Mouse (Mus musculus) midbrain, embryonic 14.5 days (tissue): ENCODE results near the gene Cbs. TPM values are rescaled to one million over a fixed set of nuclear protein-coding genes. Genes with fewer than 3 reads are reported as not detected.

Experiments
- ATAC-seq: fragments of 200-750 bp; cut with Nextera tagmentation; 2 replicates; pipeline ENCODE4 v1.8.0; 2017; ENCODE audit warnings: moderate number of reproducible peaks, moderate library complexity; ENCODE audit not compliant: low FRiP score, low TSS enrichment
- DNase-seq: peaks from one replicate; pipeline ENCODE4 v3.0.0-alpha.2; 2015
- H3K27ac ChIP-seq: fragments of 300-500 bp; sonication (generic); replicated peaks from 2 replicates; pipeline ENCODE4 v1.5.1; 2014; ENCODE audit warnings: mild to moderate bottlenecking, low read depth, low read length, moderate library complexity
- H3K27me3 ChIP-seq: fragments of 300-500 bp; sonication (generic); 2 replicates; pipeline ENCODE4 v1.6.1; 2014; ENCODE audit warnings: low read length, control low read depth, mixed read lengths; ENCODE audit not compliant: control insufficient read depth, insufficient read depth
- H3K36me3 ChIP-seq: fragments of 300-500 bp; sonication (generic); 2 replicates; pipeline ENCODE4 v1.6.1; 2014; ENCODE audit warnings: low read length, control low read depth; ENCODE audit not compliant: control insufficient read depth, insufficient read depth
- H3K4me1 ChIP-seq: fragments of 300-500 bp; sonication (generic); 2 replicates; pipeline ENCODE4 v1.6.1; 2014; ENCODE audit warnings: mild to moderate bottlenecking, antibody characterized with exemption, low read length, control low read depth; ENCODE audit not compliant: control insufficient read depth, insufficient read depth
- H3K4me2 ChIP-seq: fragments of 300-500 bp; sonication (generic); 2 replicates; pipeline ENCODE4 v1.6.1; 2014; ENCODE audit warnings: mild to moderate bottlenecking, low read length, moderate library complexity
- H3K4me3 ChIP-seq: fragments of 300-500 bp; sonication (generic); replicated peaks from 2 replicates; pipeline ENCODE4 v1.5.1; 2014; ENCODE audit warnings: low read depth, low read length
- H3K9ac ChIP-seq: fragments of 300-500 bp; sonication (generic); replicated peaks from 2 replicates; pipeline ENCODE4 v1.6.1; 2014; ENCODE audit warnings: mild to moderate bottlenecking, low read length, moderate library complexity
- H3K9me3 ChIP-seq: fragments of 300-500 bp; sonication (generic); 2 replicates; pipeline ENCODE4 v1.6.1; 2016; ENCODE audit warnings: low read length, control low read depth, mixed read lengths; ENCODE audit not compliant: control insufficient read depth
- WGBS: fragments of 180-500 bp; shearing (Covaris S2); extraction: QIAGEN DNeasy Blood & Tissue Kit; methylation state at CpG from one replicate; pipeline ENCODE4 v1.1.7; 2014; 5-methylcytosine and 5-hydroxymethylcytosine counted together
- polyA plus RNA-seq: library from polyadenylated mRNA; unstranded; fragments of >200 nt; fragmentation: Nextera tagmentation; extraction: Ambion mirVana; gene quantifications from 2 replicates; pipeline ENCODE4 v1.2.1, GENCODE M21; 2014

Gene Cbs
- polyA plus RNA-seq, 1 experiment from 2014 or later, result 4.9 TPM

GRCm38 (mm10) chr17:31588726-31589125, 48.3 kb downstream of the Cbs start:
- DNase-seq (no peak), ATAC-seq (no peak)
- Histone ChIP-seq H3K4me3 (no peak overlapping the region), H3K9ac (no peak overlapping the region), H3K27ac (no peak overlapping the region), H3K9me3 (no peaks in the 10 kb centered on the region), H3K4me2 (no peak overlapping the region), H3K36me3 (peaks cover 33% of the 10 kb centered on the region), H3K4me1 (no peaks in the 10 kb centered on the region), H3K27me3 (no peaks in the 10 kb centered on the region)
- WGBS, result 96% methylated on average over 4 of the region's 4 CpGs

DNA sequence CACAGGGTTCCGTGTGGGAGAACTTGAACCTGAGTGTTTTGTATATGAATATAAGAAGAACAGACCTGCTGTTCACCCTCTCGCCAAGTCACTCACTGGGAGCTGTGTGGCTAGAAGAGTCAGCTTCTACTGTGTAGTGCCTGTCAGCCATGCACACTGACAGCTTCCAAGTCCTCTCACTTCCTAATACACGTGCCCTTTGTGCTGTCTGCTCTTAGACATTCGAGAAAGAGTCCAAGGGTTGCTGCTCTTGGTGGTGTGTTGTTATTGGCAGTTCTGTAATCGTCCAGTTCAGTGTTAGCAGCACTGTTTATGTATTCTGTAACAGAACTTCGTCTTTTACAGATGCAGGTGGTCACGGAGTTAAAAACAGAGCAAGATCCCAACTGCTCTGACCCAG, 48.9 kb downstream of the Cbs start:
- ATAC-seq (no peak), DNase-seq (no peak)
- no peak overlapping the region for H3K27ac ChIP-seq
- WGBS, result 89% methylated on average over 7 of the region's 7 CpGs
- no peak overlapping the region for H3K4me2 ChIP-seq
- no peaks in the 10 kb centered on the region for H3K4me1 ChIP-seq
- H3K36me3 ChIP-seq, result peaks cover 29% of the 10 kb centered on the region
- no peak overlapping the region for H3K9ac ChIP-seq
- no peaks in the 10 kb centered on the region for H3K27me3 ChIP-seq
- no peaks in the 10 kb centered on the region for H3K9me3 ChIP-seq
- no peak overlapping the region for H3K4me3 ChIP-seq

DNA sequence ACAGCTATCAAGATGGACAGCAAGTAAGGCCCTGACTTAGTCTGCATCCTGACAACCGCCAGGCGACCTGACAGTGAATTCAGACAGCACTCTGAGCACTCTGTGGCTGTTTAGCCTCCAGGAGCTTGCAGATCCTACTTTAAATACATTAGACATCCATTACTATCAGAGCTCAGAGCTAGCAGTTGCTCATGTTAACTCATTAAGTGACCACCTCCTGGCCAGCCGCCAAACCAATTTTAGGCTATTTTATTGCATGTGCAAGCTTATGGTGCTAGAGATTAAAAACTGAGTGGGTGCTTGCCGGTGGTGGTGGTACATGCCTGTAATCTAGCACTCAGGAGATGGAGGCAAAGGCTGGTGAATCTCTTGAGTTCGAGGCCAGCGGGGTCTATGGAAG, 53.3 kb downstream of the Cbs start:
- H3K4me3 ChIP-seq, result no peak overlapping the region
- peak; percentile 57 for DNase-seq
- H3K27ac ChIP-seq, result no peak overlapping the region; the same call in 1 of the 2 replicates
- H3K36me3 ChIP-seq, result peaks cover 8% of the 10 kb centered on the region; the same call in 1 of the 2 replicates
- 82% methylated on average over 6 of the region's 6 CpGs for WGBS
- H3K27me3 ChIP-seq, result no peaks in the 10 kb centered on the region
- H3K9me3 ChIP-seq, result no peaks in the 10 kb centered on the region
- H3K9ac ChIP-seq, result no peak overlapping the region
- ATAC-seq, result no peak
- no peak overlapping the region for H3K4me2 ChIP-seq
- peaks cover 13% of the 10 kb centered on the region for H3K4me1 ChIP-seq

- Histone ChIP-seq H3K4me1 (peaks cover 13% of the 10 kb centered on the region), H3K4me3 (no peak overlapping the region), H3K36me3 (0 out of 2 replicates have a peak, but pooled peaks cover 3% of the 10 kb centered on the region), H3K4me2 (no peak overlapping the region), H3K9me3 (no peaks in the 10 kb centered on the region), H3K9ac (no peak overlapping the region; the same call in 1 of the 2 replicates), H3K27me3 (no peaks in the 10 kb centered on the region), H3K27ac (no peak overlapping the region; the same call in 1 of the 2 replicates)
- ATAC-seq, result no peak
- no peak for DNase-seq
- WGBS, result 74% methylated on average over 3 of the region's 3 CpGs
Measured at GRCm38 (mm10) chr17:31583185-31583584, 53.9 kb downstream of the Cbs start.

DNA sequence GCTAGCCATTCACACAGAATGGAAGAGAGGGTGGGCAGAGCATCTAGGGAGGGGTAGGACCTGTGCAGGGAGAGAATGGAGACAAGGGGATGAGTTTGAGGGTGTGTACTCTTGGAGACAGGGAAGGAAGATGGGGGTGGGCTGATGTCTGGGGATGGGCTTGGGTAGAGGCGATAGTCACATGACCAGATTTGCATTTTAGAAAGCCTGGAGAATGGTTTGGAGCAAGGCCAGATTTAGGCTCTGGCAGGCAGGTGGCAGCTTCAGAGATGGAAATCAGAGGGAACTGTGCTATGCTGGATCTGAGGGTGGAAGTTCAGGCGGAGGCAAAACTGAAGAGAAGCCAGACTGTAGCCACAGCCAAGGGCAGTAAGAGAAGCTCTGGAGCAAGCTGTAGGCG, 56.7 kb downstream of the Cbs start:
- no peak overlapping the region for H3K9ac ChIP-seq
- no peak overlapping the region for H3K4me2 ChIP-seq
- ATAC-seq (peak; percentile 63; the same call in 1 of the 2 replicates), DNase-seq (peak; percentile 76)
- WGBS, result 20% methylated on average over 3 of the region's 3 CpGs
- H3K4me1 ChIP-seq, result peaks cover 13% of the 10 kb centered on the region
- H3K27me3 ChIP-seq, result no peaks in the 10 kb centered on the region
- H3K9me3 ChIP-seq, result no peaks in the 10 kb centered on the region
- peak overlapping the region; percentile 22 for H3K27ac ChIP-seq
- H3K36me3 ChIP-seq, result 0 out of 2 replicates have a peak, but pooled peaks cover 3% of the 10 kb centered on the region
- H3K4me3 ChIP-seq, result no peak overlapping the region

GRCm38 (mm10) chr17:31576394-31577175, 60.5 kb downstream of the Cbs start:
- no peak overlapping the region for H3K4me2 ChIP-seq
- H3K9ac ChIP-seq, result no peak overlapping the region
- no peak for DNase-seq
- H3K9me3 ChIP-seq, result no peaks in the 10 kb centered on the region
- no peak for ATAC-seq
- peaks cover 12% of the 10 kb centered on the region for H3K4me1 ChIP-seq
- H3K4me3 ChIP-seq, result no peak overlapping the region
- H3K36me3 ChIP-seq, result no peaks in the 10 kb centered on the region
- no peak overlapping the region for H3K27ac ChIP-seq
- 87% methylated on average over 10 of the region's 10 CpGs for WGBS
- no peaks in the 10 kb centered on the region for H3K27me3 ChIP-seq

DNA sequence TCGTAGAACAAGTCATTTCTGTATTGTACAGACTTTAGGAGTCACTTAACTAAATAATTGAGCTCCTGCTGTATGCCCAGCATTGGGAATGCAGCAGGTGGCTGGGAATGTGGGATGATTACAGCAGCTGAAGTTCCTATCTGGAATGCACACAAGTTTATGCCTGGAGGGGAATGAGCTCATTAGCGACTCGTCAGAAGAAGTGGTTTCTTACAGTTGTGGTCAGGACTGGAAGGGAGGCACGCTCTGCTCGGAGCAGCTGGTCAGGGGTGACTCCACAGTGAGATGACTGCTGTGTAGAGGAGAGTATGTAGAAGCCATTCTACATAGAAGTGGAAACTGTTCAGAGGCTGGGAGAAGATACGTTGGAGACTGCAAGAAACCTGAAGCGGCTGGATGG, 62.4 kb downstream of the Cbs start:
- WGBS, result 94% methylated on average over 7 of the region's 7 CpGs
- no peaks in the 10 kb centered on the region for H3K36me3 ChIP-seq
- no peaks in the 10 kb centered on the region for H3K27me3 ChIP-seq
- DNase-seq (no peak), ATAC-seq (no peak)
- no peak overlapping the region for H3K4me3 ChIP-seq
- no peaks in the 10 kb centered on the region for H3K4me1 ChIP-seq
- H3K4me2 ChIP-seq, result no peak overlapping the region
- H3K9ac ChIP-seq, result no peak overlapping the region
- no peak overlapping the region for H3K27ac ChIP-seq
- no peaks in the 10 kb centered on the region for H3K9me3 ChIP-seq

- Histone ChIP-seq H3K4me2 (no peak overlapping the region), H3K36me3 (peaks cover 2% of the 10 kb centered on the region; the same call in 1 of the 2 replicates), H3K9me3 (no peaks in the 10 kb centered on the region), H3K4me1 (peaks cover 28% of the 10 kb centered on the region), H3K27me3 (no peaks in the 10 kb centered on the region), H3K4me3 (no peak overlapping the region), H3K9ac (no peak overlapping the region), H3K27ac (no peak overlapping the region)
- DNase-seq (no peak), ATAC-seq (no peak)
- 80% methylated on average over 5 of the region's 5 CpGs for whole genome bisulfite sequencing
Measured at GRCm38 (mm10) chr17:31571689-31572088, 65.3 kb downstream of the Cbs start.

GRCm38 (mm10) chr17:31570321-31570925, 66.6 kb downstream of the Cbs start:
- H3K36me3 ChIP-seq, result peaks cover 2% of the 10 kb centered on the region; the same call in 1 of the 2 replicates
- no peak overlapping the region for H3K4me2 ChIP-seq
- 87% methylated on average over 9 of the region's 9 CpGs for WGBS
- H3K4me1 ChIP-seq, result peaks cover 37% of the 10 kb centered on the region
- ATAC-seq, result no peak
- no peak overlapping the region for H3K4me3 ChIP-seq
- H3K9me3 ChIP-seq, result no peaks in the 10 kb centered on the region
- H3K27ac ChIP-seq, result no peak overlapping the region
- no peaks in the 10 kb centered on the region for H3K27me3 ChIP-seq
- no peak overlapping the region for H3K9ac ChIP-seq
- DNase-seq, result no peak
